Mouse (Mus musculus) adrenal gland (tissue): ENCODE results near the gene Fancf.

Experiments
- intact Hi-C: fragments of 180-260 bp; cut with DNase I; formaldehyde crosslinking; loops from one replicate; pipeline ENCODE4 v1.15.1; 2025

Gene Fancf

DNA sequence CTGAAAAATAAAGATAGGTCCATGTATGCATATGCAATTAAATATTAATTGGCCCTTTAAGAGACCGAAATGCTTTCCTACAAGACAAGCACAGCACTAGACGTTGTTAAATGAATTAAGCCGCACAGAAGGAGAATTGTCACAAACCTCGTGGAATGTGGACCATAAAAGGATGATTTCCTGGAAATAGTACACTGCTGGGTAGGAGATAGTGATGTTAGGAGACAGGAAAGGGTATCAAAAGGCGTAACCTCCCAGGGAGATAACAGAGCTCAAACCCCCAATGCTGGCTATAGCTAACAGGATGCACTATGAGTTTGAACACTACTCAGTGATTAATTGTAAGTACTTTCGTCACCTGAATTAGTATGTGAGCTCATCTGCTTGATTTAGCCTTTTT, 11.2 kb downstream of the Fancf start:
- intact Hi-C loops = loop anchor here (5.0 kb wide), 1 partner anchor 116 kb away; no protein-coding TSS in a partner anchor

DNA sequence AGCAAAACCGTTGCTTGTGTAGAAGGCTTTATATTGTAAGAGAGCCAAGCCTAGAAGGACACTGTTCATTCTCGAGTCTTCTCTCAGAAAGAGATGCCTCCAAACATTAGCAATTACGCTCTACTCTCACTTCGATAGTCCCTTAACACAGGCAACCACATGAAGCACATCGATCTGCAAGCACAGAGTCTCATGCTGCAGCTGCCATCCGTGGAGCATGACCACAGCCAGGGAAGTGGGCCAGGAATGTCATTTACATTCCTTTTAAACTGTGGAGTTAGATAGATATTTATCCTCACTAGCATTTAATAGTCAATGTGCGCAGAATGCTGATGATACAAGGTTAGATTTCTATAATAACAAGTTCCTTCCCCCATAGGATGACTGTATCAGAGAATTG, 21.6 kb downstream of the Fancf start:
- intact Hi-C loops = no loop called here

DNA sequence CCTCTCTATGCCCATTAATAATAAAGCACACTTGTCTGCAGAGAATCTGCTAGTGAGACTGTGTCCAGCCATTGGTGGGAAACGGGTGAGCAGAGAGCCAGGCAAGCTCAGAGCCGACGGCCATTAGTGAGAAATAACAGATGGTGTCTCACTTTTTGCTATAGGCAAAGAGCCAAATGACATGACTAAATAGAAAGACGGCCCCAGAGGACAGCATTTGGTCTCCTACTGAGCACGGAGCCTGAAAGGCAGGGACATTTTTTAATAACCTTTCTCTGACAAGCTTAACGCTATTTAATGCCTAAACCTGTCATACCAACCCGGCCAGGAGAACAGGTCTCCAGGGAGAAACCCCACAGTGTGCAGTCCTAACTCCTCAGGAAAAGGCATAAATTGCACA, 30.1 kb downstream of the Fancf start:
- intact Hi-C loops = no loop called here

DNA sequence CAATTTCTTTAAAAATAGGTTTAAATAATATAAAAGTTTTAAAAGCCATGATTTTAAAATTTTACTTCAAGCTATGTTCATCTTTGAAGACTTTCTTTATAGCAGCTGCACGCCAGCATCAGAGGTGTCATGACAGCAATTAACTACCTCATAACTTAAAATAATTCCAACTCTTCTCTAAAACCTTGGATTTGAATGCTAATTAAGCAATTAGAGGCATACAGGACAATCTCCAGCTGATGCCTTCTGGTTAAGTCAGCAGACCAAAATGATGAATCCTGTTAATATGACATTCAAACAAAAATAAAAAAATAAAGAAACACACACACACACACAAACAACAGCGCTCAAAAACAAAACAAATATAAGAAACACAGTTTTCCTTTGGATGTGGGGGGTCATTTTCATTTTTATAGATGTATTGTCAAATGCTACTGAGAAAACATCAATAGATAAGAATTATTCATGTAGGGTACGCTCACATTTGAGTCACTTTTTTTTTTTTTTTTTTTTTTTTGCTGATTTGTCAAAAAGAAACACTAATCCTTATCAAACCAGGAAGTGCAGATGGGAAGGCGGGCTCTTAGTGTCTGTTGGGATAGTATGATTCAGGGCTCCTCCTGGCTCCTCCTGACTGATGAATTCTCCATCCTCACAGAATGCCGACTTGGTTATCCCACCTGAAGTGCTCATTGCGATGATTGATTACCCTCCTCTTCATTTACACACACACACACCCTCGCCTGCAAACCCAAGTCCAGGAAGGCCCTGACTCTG, 38.3 kb downstream of the Fancf start:
- intact Hi-C loops = no loop called here

DNA sequence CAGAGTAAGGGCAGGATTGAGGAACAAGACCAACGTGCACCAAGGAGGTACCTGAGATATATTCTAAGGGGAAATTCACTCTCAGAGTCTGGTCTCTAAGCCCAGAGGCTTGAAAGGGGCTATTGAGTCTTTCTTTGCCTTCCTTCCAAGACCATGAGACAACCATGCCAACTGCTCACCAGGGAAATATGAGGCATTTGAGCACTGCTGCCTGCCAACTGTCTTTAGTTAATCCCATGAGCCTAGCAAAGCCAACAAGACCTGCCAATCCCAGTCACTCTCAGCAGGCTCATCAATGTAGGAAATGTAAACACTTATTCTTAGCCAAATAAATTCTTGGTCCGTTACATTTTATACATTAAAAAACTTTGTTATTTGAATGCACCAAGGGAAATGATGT, 40.6 kb downstream of the Fancf start:
- intact Hi-C loops = no loop called here

DNA sequence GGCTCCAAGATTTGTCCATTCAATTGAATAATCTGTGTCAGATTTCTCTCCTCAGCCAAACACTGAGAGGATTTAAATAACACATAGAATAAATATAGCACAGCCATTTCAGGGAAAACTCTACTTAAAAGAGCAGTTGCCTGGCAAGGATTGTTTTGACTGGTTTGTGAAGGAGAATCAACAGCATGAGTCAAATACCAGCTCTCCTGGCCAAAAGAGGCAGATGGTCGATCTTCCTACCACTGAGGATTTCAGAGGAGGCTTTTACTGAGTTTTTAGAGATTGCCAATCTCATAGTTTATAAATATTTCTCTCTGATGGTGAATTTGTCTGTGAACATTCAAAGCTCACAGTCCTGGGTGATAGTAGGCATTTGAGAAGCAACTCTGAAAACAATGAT, 42.2 kb downstream of the Fancf start:
- intact Hi-C loops = no loop called here

DNA sequence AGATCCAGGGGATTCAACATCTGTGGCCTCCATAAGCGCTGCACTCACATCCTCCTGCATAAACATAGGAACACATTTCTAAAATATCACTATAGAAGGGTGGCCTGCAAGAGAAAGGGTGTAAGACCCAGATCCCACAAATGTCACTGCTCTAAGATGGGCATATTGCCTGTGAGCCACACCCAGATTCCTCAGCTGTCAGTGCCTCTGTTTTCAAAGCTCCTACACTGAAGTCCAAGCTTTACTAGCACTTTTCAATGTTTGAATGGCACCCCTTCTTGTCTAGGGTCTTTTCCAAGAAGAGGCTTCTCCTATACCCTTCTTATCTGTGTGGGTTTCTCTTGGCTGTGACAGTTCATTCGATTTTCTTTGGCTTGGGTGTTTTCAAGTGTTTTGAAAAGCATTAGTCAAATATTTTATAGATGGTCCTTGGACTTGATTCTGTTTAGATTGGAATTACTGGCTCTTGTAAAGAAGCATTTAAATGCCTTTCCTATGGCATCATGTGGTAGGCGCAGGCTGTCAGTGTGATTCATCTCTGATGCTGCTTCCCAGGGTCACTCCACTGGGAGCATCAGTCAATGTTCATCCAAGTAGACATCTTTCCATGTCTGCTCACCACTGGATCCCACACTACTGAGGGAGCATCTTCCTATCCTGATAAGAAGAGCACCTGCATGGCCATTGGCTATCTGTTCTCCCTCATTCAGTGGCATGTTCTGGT, 43.7 kb downstream of the Fancf start:
- intact Hi-C loops = no loop called here

DNA sequence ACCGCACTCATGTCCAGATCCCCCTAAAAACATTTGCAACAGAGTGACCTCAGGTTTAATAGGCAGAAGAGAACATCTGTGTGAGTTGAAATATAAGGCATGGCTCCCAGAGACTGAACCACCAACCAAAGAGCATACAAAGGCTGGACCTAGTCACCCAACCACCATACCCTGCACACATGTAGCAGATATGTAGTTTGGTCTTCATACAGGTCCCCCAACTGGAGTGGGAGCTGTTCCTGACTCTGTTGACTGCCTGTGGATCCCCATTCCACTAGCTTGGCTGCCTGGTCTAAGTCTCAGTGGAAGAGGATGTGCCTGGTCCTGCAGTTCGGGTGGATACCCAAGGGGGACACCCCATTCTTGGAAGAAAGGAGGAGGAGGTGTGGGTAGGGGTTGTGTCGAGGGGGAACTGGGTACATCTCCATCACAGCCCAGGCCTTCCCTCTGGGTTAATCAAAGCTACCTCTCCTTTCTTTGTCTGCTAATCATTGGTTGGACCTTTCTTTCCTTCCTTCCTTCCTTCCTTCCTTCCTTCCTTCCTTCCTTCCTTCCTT, 45.7 kb downstream of the Fancf start:
- intact Hi-C loops = no loop called here

DNA sequence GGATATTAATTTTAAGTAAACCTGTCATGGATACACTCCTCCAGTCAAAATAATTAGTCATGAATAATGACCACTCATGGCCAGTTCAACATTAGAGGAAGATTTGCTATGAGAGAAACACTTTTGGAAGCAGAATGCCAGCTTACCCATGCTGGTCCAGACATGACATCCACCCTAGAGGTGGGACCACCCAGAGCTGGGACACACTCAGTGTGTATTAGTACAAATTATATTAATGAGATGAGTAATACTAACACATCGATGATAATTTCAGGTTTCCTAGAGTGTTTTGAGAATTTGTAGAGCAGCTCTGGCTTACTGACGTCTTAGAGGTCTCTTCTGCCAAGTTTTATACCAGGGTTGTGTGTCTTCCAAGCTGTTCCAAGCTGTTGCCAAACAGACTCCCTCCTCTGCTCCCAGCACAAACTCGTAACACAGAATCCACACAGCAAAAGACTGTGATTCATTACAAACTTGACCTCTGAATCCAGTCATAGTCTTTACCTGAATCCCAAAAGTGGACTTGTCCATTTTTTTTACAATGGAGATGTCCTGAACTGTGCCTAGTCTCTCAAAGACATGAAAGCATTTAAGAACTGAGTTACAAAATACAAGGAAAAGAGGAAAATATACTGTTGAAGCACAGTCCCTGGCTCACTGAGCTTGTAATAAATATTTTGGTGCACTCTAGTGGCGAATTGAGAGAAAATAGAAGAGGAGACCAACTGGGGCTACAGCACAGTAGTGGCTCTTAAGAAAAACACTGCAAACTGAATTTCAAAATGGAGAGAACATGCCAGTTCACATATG, 46.4 kb downstream of the Fancf start:
- intact Hi-C loops = loop anchor here (2.0 kb wide), 1 partner anchor 197 kb away; no protein-coding TSS in a partner anchor
